19 mouse cellular contexts compared by ENCODE assay signal in genomic region chr13:28408868-28409608, GRCm38 (mm10).
A peak's percentile ranks its signal among the peaks of the same experiment; 100 is the strongest.
DNase-seq lines count a peak whose midpoint lies in the region; ATAC-seq lines count a peak whose summit lies in the region.
"Had no signal": no experiment of that assay in that cellular context is flagged by ENCODE, and none has a peak within 500 bp of the region (broad histone marks: within the 10 kb centered on the region; RNA-seq: fewer than 3 reads in every experiment).

No protein-coding gene starts in this region.

- H3K27ac ChIP-seq in kidney, embryonic 16.5 days (ENCODE audit: low read length), result peak overlapping the region; percentile 48; the same call in 1 of the 2 replicates
- H3K27ac ChIP-seq in forebrain, embryonic 13.5 days, result peak overlapping the region; percentile 65
- H3K27ac ChIP-seq in limb, embryonic 10.5 days, result peak overlapping the region; percentile 84
- no peak overlapping the region for H3K27ac ChIP-seq in neural tube, embryonic 12.5 days
- H3K27ac ChIP-seq: heart, embryonic 10.5 days; lung, embryonic 15.5 days had no signal

- 25% methylated on average over 7 of the region's 7 CpGs for WGBS in kidney, embryonic 16.5 days
- 5% methylated on average over 7 of the region's 7 CpGs for WGBS in forebrain, embryonic 13.5 days
- WGBS in limb, embryonic 10.5 days, result 28% methylated on average over 7 of the region's 7 CpGs
- 8% methylated on average over 7 of the region's 7 CpGs for WGBS in neural tube, embryonic 12.5 days

- H3K27me3 ChIP-seq in kidney, embryonic 16.5 days (ENCODE audit: insufficient read depth, low read length), result no peaks in the 10 kb centered on the region
- no peaks in the 10 kb centered on the region for H3K27me3 ChIP-seq in forebrain, embryonic 13.5 days
- no peaks in the 10 kb centered on the region for H3K27me3 ChIP-seq in limb, embryonic 10.5 days (ENCODE audit: low read depth, poor library complexity, severe bottlenecking)
- H3K27me3 ChIP-seq in neural tube, embryonic 12.5 days (replicated peaks), result no peaks in the 10 kb centered on the region
- H3K27me3 ChIP-seq: lung, embryonic 15.5 days; megakaryocyte, embryonic 14.5 days had no signal

- no peak overlapping the region for H3K9ac ChIP-seq in kidney, embryonic 16.5 days (replicated peaks; ENCODE audit: low read length)
- no peak overlapping the region for H3K9ac ChIP-seq in forebrain, embryonic 13.5 days
- no peak overlapping the region for H3K9ac ChIP-seq in neural tube, embryonic 12.5 days
- H3K9ac ChIP-seq: lung, embryonic 15.5 days had no signal

- peaks cover 6% of the 10 kb centered on the region for H3K4me1 ChIP-seq in kidney, embryonic 16.5 days (ENCODE audit: insufficient read depth, low read length)
- peaks cover 19% of the 10 kb centered on the region for H3K4me1 ChIP-seq in forebrain, embryonic 13.5 days
- H3K4me1 ChIP-seq in limb, embryonic 10.5 days, result peaks cover 27% of the 10 kb centered on the region
- peaks cover 7% of the 10 kb centered on the region for H3K4me1 ChIP-seq in neural tube, embryonic 12.5 days
- H3K4me1 ChIP-seq: heart, embryonic 10.5 days; lung, embryonic 15.5 days; megakaryocyte, embryonic 14.5 days had no signal

- H3K4me3 ChIP-seq in kidney, embryonic 16.5 days (ENCODE audit: low read length), result no peak overlapping the region
- no peak overlapping the region for H3K4me3 ChIP-seq in forebrain, embryonic 13.5 days
- H3K4me3 ChIP-seq in limb, embryonic 10.5 days, result peak overlapping the region; percentile 4; the same call in 1 of the 2 replicates
- no peak overlapping the region for H3K4me3 ChIP-seq in neural tube, embryonic 12.5 days
- H3K4me3 ChIP-seq: erythroblast, embryonic 14.5 days; heart, embryonic 10.5 days; lung, embryonic 15.5 days; megakaryocyte, embryonic 14.5 days had no signal

- no peak for DNase-seq in kidney, adult 8-10 months
- DNase-seq in limb, embryonic 10.5 days (ENCODE audit: low spot score), result no peak
- DNase-seq in lung, postnatal 4 days, result no peak
- DNase-seq in right cerebral cortex, adult 2 months (ENCODE audit: low spot score in 2 of 2), result no peak
- DNase-seq in adrenal gland, adult (ENCODE audit: inconsistent age in 2 of 2, low spot score in 1 of 2), result no peak
- DNase-seq: B cell, adult 2 months; cerebellum, postnatal 25 days; kidney, adult 9 months; right cerebral cortex, postnatal 25 days; thymus, adult 2 months had no signal

- no peak overlapping the region for H3K4me2 ChIP-seq in kidney, embryonic 16.5 days (replicated peaks; ENCODE audit: low read depth, low read length)
- no peak overlapping the region for H3K4me2 ChIP-seq in forebrain, embryonic 13.5 days
- no peak overlapping the region for H3K4me2 ChIP-seq in neural tube, embryonic 12.5 days (replicated peaks)
- H3K4me2 ChIP-seq: lung, embryonic 15.5 days had no signal

- H3K36me3 ChIP-seq in kidney, embryonic 16.5 days (ENCODE audit: insufficient read depth, low read length), result no peaks in the 10 kb centered on the region
- H3K36me3 ChIP-seq in forebrain, embryonic 13.5 days (ENCODE audit: poor library complexity, severe bottlenecking), result no peaks in the 10 kb centered on the region
- H3K36me3 ChIP-seq in limb, embryonic 10.5 days, result no peaks in the 10 kb centered on the region
- H3K36me3 ChIP-seq in neural tube, embryonic 12.5 days, result no peaks in the 10 kb centered on the region
- H3K36me3 ChIP-seq: G1E; heart, embryonic 10.5 days; lung, embryonic 15.5 days had no signal

- peak; percentile 71; the same call in 1 of the 2 replicates for ATAC-seq in kidney, embryonic 16.5 days (ENCODE audit: low FRiP score, low TSS enrichment)
- ATAC-seq in forebrain, embryonic 13.5 days, result peak; percentile 62; the same call in 1 of the 2 replicates
- peak; percentile 56; the same call in 1 of the 2 replicates for ATAC-seq in neural tube, embryonic 12.5 days (ENCODE audit: low FRiP score, low read depth)
- ATAC-seq: activated CD4-positive, CD25-positive, alpha-beta regulatory T cell, adult 4 months had no signal

- no peaks in the 10 kb centered on the region for H3K9me3 ChIP-seq in kidney, embryonic 16.5 days (ENCODE audit: low read length)
- H3K9me3 ChIP-seq in forebrain, embryonic 13.5 days (replicated peaks), result no peaks in the 10 kb centered on the region
- no peaks in the 10 kb centered on the region for H3K9me3 ChIP-seq in limb, embryonic 10.5 days (replicated peaks)
- no peaks in the 10 kb centered on the region for H3K9me3 ChIP-seq in neural tube, embryonic 12.5 days
- H3K9me3 ChIP-seq: G1E; heart, embryonic 10.5 days; lung, embryonic 15.5 days had no signal
